Mouse (Mus musculus): ENCODE measurements around the gene Mkrn2. TPM values are rescaled to one million over a fixed set of nuclear protein-coding genes. Genes with fewer than 3 reads are reported as not detected.

The Mkrn2 gene
- polyA plus RNA-seq, 1 experiment = 14.8 TPM

DNA sequence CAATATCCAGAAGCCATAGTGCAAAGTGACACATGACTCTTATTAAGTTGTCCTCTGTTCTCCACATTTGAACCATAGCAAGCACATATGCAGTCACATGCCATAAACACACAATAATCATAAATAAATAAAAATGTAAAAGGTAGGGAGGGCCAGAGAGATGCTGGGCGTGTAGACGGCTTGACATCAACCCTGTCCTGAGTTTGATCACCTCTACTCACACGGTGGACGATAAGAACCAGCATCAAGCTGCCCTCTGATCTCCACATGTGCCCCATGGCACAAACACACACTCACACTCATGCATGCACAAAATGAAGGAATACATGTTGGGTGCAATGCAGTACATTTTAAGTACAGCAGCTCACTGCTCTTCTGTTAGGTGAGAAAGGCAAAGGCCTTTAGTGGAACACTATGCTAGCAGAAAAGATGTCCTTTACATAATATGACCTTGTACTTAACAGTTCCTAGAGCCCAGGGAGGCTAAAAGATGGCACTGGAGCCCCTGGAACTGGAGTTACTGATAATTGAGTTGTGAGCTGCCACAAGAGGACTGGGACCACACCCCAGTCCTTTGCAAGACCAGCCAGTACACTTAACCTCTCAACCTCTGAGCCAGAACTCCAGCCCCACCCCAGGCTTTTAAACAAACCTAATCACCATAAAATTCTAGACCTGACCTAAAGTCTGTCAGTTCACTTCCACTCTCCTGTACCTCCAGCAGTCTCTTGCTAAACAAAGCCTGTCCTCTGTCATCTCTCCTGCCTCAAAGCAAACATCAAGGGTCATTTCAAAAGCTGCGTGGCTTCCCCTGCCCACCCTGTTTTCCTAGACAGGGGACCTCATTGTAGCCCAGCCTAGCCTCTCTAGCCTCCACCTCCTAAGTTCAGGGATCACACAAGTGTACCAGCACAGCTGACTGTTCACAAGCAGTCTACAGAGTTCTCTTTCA is 49.0 kb downstream of the Mkrn2 start:
- no peaks in the 10 kb centered on the region for H3K27me3 ChIP-seq (ENCODE audit: control insufficient read depth, insufficient read depth, insufficient read length)
- peaks cover 93% of the 10 kb centered on the region for H3K79me3 ChIP-seq (ENCODE audit: low read depth)
- H3K4me3 ChIP-seq (ENCODE audit: insufficient read depth, poor library complexity, severe bottlenecking) = no peak overlapping the region
- H3ac ChIP-seq (ENCODE audit: control insufficient read depth, insufficient read length, low read depth) = no peak overlapping the region
- H3K36me3 ChIP-seq (ENCODE audit: control insufficient read depth, insufficient read depth) = no peaks in the 10 kb centered on the region
- TF ChIP-seq CTCF (IDR thresholded peaks at IDR 0.05; ENCODE audit: control insufficient read depth, insufficient read depth, insufficient read length) = no peak
- TF ChIP-seq CEBPB (IDR thresholded peaks at IDR 0.05; ENCODE audit: low read depth) = no peak
- no peak for TF ChIP-seq USF1 (IDR thresholded peaks at IDR 0.05; ENCODE audit: low read depth)
- TF ChIP-seq MYOD1 (IDR thresholded peaks at IDR 0.05; ENCODE audit: control insufficient read depth, insufficient read length, low read depth) = no peak
- TF ChIP-seq FOSL1 (IDR thresholded peaks at IDR 0.05; ENCODE audit: insufficient read depth, low read length, poor library complexity, severe bottlenecking) = no peak
- TF ChIP-seq MYOG (IDR thresholded peaks at IDR 0.05; ENCODE audit: control insufficient read depth, extremely low read depth, insufficient read length) = no peak
- H3K79me2 ChIP-seq (ENCODE audit: control insufficient read depth, insufficient read depth) = peaks cover 100% of the 10 kb centered on the region

DNA sequence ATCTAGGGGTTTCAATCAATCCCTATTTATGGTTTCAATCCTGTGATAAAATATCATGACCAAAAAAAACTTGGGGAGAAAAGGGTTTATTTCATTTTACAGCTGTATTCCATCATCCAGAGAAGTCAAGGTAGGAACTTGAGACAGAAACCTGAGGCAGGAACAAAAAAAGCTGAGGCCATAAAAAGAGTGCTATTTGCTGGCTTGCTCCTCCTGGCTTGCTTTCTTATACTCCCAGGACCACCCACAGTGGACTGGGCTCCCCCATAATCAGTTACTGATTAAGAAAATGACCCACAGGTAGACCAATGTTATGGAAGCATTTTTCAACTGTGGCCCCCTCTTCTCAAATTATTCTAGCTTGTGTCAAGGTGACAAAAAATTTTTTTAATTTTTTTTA is 50.0 kb downstream of the Mkrn2 start:
- no peak overlapping the region for H3K4me3 ChIP-seq (ENCODE audit: insufficient read depth, poor library complexity, severe bottlenecking)
- H3K79me2 ChIP-seq (ENCODE audit: control insufficient read depth, insufficient read depth) = peaks cover 100% of the 10 kb centered on the region
- no peaks in the 10 kb centered on the region for H3K36me3 ChIP-seq (ENCODE audit: control insufficient read depth, insufficient read depth)
- H3ac ChIP-seq (ENCODE audit: control insufficient read depth, insufficient read length, low read depth) = no peak overlapping the region
- peaks cover 94% of the 10 kb centered on the region for H3K79me3 ChIP-seq (ENCODE audit: low read depth)
- no peaks in the 10 kb centered on the region for H3K27me3 ChIP-seq (ENCODE audit: control insufficient read depth, insufficient read depth, insufficient read length)
- TF ChIP-seq FOSL1 (IDR thresholded peaks at IDR 0.05; ENCODE audit: insufficient read depth, low read length, poor library complexity, severe bottlenecking) (no peak), MYOG (IDR thresholded peaks at IDR 0.05; ENCODE audit: control insufficient read depth, extremely low read depth, insufficient read length) (no peak), CEBPB (IDR thresholded peaks at IDR 0.05; ENCODE audit: low read depth) (no peak), MYOD1 (IDR thresholded peaks at IDR 0.05; ENCODE audit: control insufficient read depth, insufficient read length, low read depth) (no peak), MAX (IDR thresholded peaks at IDR 0.05) (no peak), USF1 (IDR thresholded peaks at IDR 0.05; ENCODE audit: low read depth) (no peak), CTCF (IDR thresholded peaks at IDR 0.05; ENCODE audit: control insufficient read depth, insufficient read depth, insufficient read length) (no peak)

GRCm38 (mm10) chr6:115653939-115654338 is 52.2 kb downstream of the Mkrn2 start:
- H3K27me3 ChIP-seq (ENCODE audit: control insufficient read depth, insufficient read depth, insufficient read length) = no peaks in the 10 kb centered on the region
- no peak overlapping the region for H3K4me3 ChIP-seq (ENCODE audit: insufficient read depth, poor library complexity, severe bottlenecking)
- TF ChIP-seq CEBPB (IDR thresholded peaks at IDR 0.05; ENCODE audit: low read depth) (peak; percentile 60), FOSL1 (IDR thresholded peaks at IDR 0.05; ENCODE audit: insufficient read depth, low read length, poor library complexity, severe bottlenecking) (no peak)
- peaks cover 100% of the 10 kb centered on the region for H3K79me2 ChIP-seq (ENCODE audit: control insufficient read depth, insufficient read depth)
- H3K36me3 ChIP-seq (ENCODE audit: control insufficient read depth, insufficient read depth) = no peaks in the 10 kb centered on the region
- no peak overlapping the region for H3ac ChIP-seq (ENCODE audit: control insufficient read depth, insufficient read length, low read depth)
- H3K79me3 ChIP-seq (ENCODE audit: low read depth) = peaks cover 94% of the 10 kb centered on the region

GRCm38 (mm10) chr6:115658802-115659201 is 57.1 kb downstream of the Mkrn2 start:
- peaks cover 92% of the 10 kb centered on the region for H3K79me3 ChIP-seq (ENCODE audit: low read depth)
- H3K36me3 ChIP-seq (ENCODE audit: control insufficient read depth, insufficient read depth) = no peaks in the 10 kb centered on the region
- no peaks in the 10 kb centered on the region for H3K27me3 ChIP-seq (ENCODE audit: control insufficient read depth, insufficient read depth, insufficient read length)
- no peak overlapping the region for H3ac ChIP-seq (ENCODE audit: control insufficient read depth, insufficient read length, low read depth)
- H3K79me2 ChIP-seq (ENCODE audit: control insufficient read depth, insufficient read depth) = peaks cover 100% of the 10 kb centered on the region
- no peak overlapping the region for H3K4me3 ChIP-seq (ENCODE audit: insufficient read depth, poor library complexity, severe bottlenecking)
- TF ChIP-seq FOSL1 (IDR thresholded peaks at IDR 0.05; ENCODE audit: insufficient read depth, low read length, poor library complexity, severe bottlenecking) = no peak
- no peak for TF ChIP-seq MYOG (IDR thresholded peaks at IDR 0.05; ENCODE audit: control insufficient read depth, extremely low read depth, insufficient read length)
- no peak for TF ChIP-seq CEBPB (IDR thresholded peaks at IDR 0.05; ENCODE audit: low read depth)
- TF ChIP-seq CTCF (IDR thresholded peaks at IDR 0.05; ENCODE audit: control insufficient read depth, insufficient read depth, insufficient read length) = no peak
- no peak for TF ChIP-seq MAX (IDR thresholded peaks at IDR 0.05)
- TF ChIP-seq USF1 (IDR thresholded peaks at IDR 0.05; ENCODE audit: low read depth) = no peak
- TF ChIP-seq MYOD1 (IDR thresholded peaks at IDR 0.05; ENCODE audit: control insufficient read depth, insufficient read length, low read depth) = no peak

DNA sequence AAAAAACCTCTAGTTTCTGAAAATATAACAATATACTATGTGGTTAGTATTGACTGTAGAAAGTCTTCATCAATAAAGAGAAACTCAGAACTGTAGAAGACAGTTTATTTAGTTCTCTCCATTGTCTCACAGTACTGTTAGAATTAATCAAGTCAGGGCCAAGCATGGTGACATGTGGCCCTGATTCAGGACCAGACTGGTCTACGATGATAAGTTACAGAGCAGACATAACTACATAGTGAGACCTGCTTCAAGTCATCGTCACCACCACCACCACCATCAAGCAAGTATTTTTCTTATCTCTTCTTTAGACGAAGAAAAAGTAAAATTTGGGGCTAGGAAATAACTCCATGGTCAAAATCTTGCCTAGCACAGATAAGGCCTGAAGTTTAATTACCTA is 62.6 kb downstream of the Mkrn2 start:
- peaks cover 94% of the 10 kb centered on the region for H3K79me3 ChIP-seq (ENCODE audit: low read depth)
- TF ChIP-seq CEBPB (IDR thresholded peaks at IDR 0.05; ENCODE audit: low read depth) (no peak), MYOD1 (IDR thresholded peaks at IDR 0.05; ENCODE audit: control insufficient read depth, insufficient read length, low read depth) (no peak), MYOG (IDR thresholded peaks at IDR 0.05; ENCODE audit: control insufficient read depth, extremely low read depth, insufficient read length) (no peak), FOSL1 (IDR thresholded peaks at IDR 0.05; ENCODE audit: insufficient read depth, low read length, poor library complexity, severe bottlenecking) (no peak), USF1 (IDR thresholded peaks at IDR 0.05; ENCODE audit: low read depth) (no peak), CTCF (IDR thresholded peaks at IDR 0.05; ENCODE audit: control insufficient read depth, insufficient read depth, insufficient read length) (no peak), MAX (IDR thresholded peaks at IDR 0.05) (no peak)
- H3K36me3 ChIP-seq (ENCODE audit: control insufficient read depth, insufficient read depth) = peaks cover 6% of the 10 kb centered on the region
- H3K4me3 ChIP-seq (ENCODE audit: insufficient read depth, poor library complexity, severe bottlenecking) = no peak overlapping the region
- H3ac ChIP-seq (ENCODE audit: control insufficient read depth, insufficient read length, low read depth) = no peak overlapping the region
- no peaks in the 10 kb centered on the region for H3K27me3 ChIP-seq (ENCODE audit: control insufficient read depth, insufficient read depth, insufficient read length)
- H3K79me2 ChIP-seq (ENCODE audit: control insufficient read depth, insufficient read depth) = peaks cover 100% of the 10 kb centered on the region
